Mouse (Mus musculus): ENCODE measurements at regions not wholly inside any gene's neighbourhood (a gene's known extent, or its start where the extent isn't known, plus 50 kb on each side); places are given as distances from the start of the nearest gene placed in this dataset.

GRCm38 (mm10) chr7:133521936-133522335, 80.0 kb downstream of the Tex36 start:
- no peak for DNase-seq

GRCm38 (mm10) chr7:133518926-133519325, 83.0 kb downstream of the Tex36 start:
- DNase-seq, result no peak

- DNase-seq, result no peak
These were observed 84.4 kb downstream of the Tex36 start for GRCm38 (mm10) chr7:133517576-133517975.

- DNase-seq, result peak; percentile 20
These were observed 91.0 kb downstream of the Tex36 start for GRCm38 (mm10) chr7:133510926-133511325.

- no peak for DNase-seq
These were observed 92.5 kb downstream of the Tex36 start for GRCm38 (mm10) chr7:133509486-133509885.

GRCm38 (mm10) chr7:133508370-133509012, 93.5 kb downstream of the Tex36 start:
- DNase-seq, result no peak

- peak; percentile 12 for DNase-seq
These were observed 96.3 kb downstream of the Tex36 start for GRCm38 (mm10) chr7:133505628-133506027.

- DNase-seq, result no peak
These were observed 98.0 kb downstream of the Tex36 start for GRCm38 (mm10) chr7:133503946-133504345.

GRCm38 (mm10) chr7:133502731-133503130, 99.2 kb downstream of the Tex36 start:
- DNase-seq, result no peak

- DNase-seq, result no peak
These were observed 104.4 kb downstream of the Tex36 start for GRCm38 (mm10) chr7:133497551-133497950.

GRCm38 (mm10) chr7:133494982-133495550, 106.9 kb downstream of the Tex36 start:
- DNase-seq, result no peak

GRCm38 (mm10) chr7:133494256-133494981, 107.5 kb downstream of the Tex36 start:
- no peak for DNase-seq

GRCm38 (mm10) chr7:133492626-133493025, 109.3 kb downstream of the Tex36 start:
- DNase-seq, result no peak

GRCm38 (mm10) chr7:133487887-133488630, 113.9 kb downstream of the Tex36 start:
- peak; percentile 64 for DNase-seq

- no peak for DNase-seq
These were observed 117.5 kb downstream of the Tex36 start for GRCm38 (mm10) chr7:133484430-133484841.

- DNase-seq, result no peak
These were observed 120.4 kb downstream of the Tex36 start for GRCm38 (mm10) chr7:133481529-133481928.

GRCm38 (mm10) chr7:133479679-133480078, 122.3 kb downstream of the Tex36 start:
- DNase-seq, result no peak

- DNase-seq, result no peak
These were observed 124.0 kb downstream of the Tex36 start for GRCm38 (mm10) chr7:133477933-133478332.

GRCm38 (mm10) chr7:133477221-133477620, 124.7 kb downstream of the Tex36 start:
- no peak for DNase-seq

GRCm38 (mm10) chr7:133471706-133472105, 130.3 kb downstream of the Tex36 start:
- no peak for DNase-seq

- peak; percentile 10 for DNase-seq
These were observed 131.4 kb downstream of the Tex36 start for GRCm38 (mm10) chr7:133470620-133470958.

GRCm38 (mm10) chr7:133469952-133470619, 131.9 kb downstream of the Tex36 start:
- DNase-seq, result no peak

GRCm38 (mm10) chr7:133469106-133469505, 132.9 kb downstream of the Tex36 start:
- no peak for DNase-seq
